Mouse (Mus musculus) T-helper 17 cell (primary cell): Measurements from ENCODE around the gene Ino80d.

Source experiments
- in situ Hi-C, 2 experiments: fragments of 300-600 bp; cut with MboI, MseI; formaldehyde crosslinking; loops; 1 replicate in 1 of 2; 2 replicates in 1 of 2; pipeline ENCODE4 v1.15.1; 2025; ENCODE audit warnings: high pct_unique_total_duplicates in 2 of 2

The Ino80d gene

DNA sequence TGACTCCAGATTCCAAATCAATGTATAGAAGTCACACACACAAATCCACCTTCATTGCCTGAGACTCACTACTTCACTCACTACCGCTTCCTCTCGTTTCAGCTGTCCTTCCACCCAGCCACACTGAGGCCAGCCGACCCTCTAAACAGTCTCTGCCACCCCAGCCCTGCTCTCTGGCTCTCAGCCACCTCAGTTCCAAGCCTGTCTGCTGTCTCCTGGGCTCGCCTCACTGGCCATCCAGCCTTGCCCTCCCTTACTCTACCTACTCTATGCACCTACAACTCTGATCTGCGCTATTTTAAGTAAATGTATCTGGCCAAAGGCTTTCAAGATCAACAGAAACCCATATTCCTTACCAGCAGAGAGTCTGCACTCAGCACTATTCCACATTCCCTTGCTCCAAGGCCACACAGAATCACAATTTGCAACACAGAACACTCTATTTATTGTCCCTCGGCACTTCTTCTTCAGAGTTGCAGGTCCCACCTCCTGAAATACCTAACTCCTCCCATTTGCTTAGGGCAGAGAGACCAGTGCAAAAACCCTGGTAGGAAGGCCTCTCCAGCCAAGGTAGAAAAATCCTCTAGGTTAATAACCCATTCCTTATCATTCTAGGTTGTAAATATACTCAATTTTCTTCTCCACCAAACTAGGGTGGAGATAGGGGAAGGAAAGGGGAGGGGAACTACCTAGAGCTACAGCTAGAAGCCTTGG is 6.7 kb downstream of the Ino80d start:
- in situ Hi-C loops = no loop called here

DNA sequence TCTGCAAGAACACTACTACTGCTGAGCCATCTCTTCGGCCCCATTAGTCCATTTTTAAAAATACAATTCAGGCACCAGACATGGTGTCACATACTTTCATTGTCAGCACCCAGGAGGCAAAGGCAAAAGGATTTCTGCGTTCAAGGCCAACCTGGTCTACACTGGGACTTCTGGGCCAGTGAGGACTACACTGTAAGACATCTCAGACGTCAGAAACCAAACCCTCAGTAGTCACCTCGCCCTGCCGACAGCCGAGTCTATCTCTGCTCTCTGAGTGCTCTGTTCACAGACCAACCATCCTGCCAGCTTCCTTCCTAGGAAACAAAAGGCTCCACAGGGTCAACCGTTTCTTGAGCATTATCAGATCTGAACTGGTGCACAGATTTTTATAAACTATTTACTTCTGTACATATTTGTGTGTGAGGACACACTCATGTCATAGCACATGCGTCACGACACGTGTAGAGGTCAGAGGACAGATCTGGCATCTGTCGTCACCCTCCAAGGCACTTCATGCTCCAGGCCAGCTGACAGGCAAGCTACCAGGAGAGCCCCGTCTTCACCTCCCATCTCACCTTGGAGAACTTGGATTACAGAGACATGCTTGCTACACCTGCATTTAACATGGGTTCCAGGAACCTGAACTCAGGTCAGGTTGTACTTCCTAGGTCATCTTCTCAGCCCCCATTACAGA is 11.6 kb downstream of the Ino80d start:
- in situ Hi-C loops = no loop called here

DNA sequence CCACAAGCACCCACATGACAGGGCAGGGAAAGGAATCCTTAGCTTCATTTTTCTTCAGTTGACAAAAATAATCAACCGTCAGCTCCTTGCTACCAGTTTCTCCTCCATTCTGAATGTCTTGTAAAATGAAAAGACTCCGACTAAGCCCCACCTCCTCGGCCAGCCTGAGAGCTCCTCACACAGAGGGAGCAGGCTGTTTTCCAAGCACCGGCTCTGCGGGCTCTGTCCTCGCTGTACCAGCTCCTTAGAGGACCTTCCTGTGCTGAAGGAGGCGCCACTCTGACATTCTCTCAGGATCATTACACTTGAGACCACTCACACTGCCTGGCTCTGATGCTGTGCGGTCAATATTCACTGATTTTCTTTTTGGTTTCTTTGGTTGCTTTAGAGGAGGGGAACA is 14.3 kb downstream of the Ino80d start:
- in situ Hi-C loops = no loop called here

DNA sequence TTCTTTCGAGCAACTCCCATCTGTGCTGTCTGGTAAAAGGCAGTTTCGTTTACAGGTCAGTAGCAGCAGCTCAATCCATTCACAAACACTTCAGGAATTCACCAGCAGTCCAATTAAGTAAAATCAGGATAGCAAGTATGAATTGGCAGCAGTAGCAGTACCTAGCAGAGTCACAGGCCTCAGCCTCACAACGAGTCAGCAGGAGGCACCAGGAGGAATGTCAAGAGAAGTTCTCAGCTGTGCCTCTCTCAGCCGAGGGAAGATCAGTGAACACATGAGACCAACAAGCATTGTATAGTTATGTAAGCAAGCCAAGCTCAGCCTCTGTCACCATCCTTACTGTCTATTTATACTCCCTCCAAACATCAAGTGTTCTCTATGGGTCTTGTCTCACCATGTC is 15.6 kb downstream of the Ino80d start:
- in situ Hi-C loops = no loop called here

DNA sequence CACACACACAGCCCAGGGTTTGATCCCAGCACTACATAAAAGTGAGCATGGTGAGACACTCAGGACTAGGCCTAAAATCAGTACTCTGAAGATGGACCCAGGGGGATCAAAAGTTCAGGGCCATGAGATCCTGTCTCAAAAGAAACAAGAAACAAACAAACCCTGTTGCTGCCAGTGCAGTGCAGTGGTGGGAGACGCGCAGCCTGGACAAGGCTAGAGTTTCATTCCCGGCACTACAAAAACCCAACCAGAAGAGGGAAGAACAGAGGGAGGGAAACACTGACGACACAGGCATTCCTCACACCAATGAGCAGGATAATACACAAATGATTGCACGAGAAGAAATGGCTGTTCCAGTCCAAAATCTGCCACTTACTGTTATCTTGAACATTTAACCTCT is 18.4 kb downstream of the Ino80d start:
- in situ Hi-C loops = no loop called here

DNA sequence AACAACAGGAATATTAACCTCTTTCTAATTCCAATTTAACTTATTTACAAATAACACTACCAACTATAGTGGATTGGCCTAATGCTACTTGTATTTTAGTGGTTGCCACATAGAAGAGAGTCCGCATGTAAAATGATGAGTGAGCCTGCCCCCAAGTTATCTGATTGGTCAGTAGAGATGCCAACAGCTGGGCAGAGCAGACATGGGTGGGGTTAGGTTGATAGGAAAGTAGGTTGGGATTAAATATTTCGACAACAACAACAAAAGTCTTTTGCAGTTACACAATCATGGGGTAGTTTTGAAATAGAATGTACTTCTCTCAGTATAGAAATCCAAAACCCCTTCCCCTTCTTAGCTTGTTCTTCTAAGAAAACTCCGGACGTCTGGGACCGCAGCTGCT is 24.7 kb downstream of the Ino80d start:
- in situ Hi-C loops = no loop called here

DNA sequence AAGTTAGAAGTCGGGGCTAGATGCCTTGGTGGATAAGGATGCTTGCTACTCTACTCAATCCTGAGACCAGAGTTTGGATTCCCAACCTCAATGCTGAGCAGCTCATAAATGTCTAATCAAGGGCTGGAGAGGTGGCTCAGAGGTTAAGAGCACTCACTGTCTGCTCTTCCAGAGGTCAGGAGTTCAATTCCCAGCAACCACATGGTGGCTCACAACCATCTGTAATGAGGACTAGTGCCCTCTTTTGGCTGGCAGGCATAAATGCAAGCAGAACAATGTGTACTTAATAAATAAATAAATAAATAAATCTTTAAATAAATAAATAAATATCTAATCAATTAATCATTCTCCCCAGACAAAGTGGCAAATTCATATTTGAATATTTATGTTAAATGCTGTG is 25.9 kb downstream of the Ino80d start:
- in situ Hi-C loops = no loop called here

DNA sequence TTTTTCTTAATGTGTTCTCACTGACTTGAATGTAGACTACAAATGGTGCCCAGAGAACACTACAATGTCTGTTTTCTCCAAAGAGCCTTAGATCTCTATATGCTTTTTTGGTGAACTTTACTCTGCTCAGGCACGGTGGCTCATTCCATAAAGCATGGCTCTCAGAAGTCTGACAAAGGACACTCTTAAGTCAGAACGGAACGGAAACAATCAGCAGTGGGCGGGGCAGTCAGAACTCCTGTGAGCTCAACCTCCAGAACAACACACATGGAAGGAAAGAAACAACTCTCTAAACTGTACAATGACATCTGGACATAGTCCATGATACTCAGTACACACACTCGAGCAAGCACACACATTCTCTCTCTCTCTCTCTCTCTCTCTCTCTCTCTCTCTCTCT is 34.2 kb downstream of the Ino80d start:
- in situ Hi-C loops = no loop called here

DNA sequence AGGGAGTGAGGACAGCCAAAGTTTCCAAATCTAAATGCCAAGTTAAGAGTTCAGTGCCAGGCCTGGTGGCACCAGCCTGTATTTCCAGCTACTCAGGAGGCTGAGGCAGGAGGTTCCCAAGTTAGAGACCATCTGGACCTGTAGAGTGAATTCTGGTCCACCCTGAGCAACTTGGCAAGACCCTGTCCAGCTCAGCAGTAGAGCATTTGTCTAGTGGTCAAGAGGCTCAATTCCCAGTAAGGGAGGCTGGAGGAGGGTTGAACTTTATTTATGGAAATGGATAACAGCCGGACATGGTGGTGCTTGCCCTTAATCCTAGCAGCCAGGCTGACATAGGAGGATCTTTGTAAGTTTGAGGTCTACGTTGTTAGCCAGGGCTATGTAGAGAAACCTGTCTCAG is 38.1 kb downstream of the Ino80d start:
- in situ Hi-C loops = no loop called here

DNA sequence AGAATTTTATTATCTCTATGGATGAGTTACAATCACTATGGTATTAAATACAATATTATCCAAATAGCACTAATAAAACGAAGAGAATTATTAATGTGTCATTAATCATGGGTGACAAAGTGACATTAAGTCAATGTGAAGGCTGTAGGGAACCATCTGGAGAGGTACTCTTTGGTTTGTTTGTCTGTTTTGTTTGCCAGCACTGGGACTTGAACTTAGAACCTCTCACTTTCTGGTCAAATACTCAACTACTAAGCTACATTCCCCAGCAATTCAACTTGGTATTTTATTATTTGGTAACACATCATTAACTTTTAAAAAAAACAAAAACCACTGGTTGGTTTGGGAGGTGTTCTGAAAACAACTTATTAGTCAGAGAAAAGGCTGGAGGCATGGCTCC is 43.1 kb downstream of the Ino80d start:
- in situ Hi-C loops = no loop called here

DNA sequence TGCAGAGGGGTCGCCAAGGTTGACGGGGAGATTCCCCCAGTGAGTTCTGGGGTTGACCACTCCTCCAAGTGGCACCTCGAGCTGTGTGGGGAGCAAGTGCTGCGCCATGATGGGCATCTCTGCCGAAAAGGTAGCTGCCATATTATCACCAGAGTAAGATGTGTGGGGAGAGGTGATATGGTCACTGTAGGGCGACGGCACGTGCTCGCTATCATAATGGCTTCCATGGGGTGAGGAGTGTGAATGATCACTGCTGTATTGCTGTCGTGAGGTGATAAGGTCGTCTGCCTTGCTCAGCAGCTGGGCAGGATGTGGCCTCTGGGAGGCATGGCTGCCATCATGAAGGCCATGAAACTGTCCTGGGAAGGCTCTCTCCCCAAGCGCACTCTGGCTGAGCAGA is 56.1 kb downstream of the Ino80d start:
- in situ Hi-C loops = no loop called here

DNA sequence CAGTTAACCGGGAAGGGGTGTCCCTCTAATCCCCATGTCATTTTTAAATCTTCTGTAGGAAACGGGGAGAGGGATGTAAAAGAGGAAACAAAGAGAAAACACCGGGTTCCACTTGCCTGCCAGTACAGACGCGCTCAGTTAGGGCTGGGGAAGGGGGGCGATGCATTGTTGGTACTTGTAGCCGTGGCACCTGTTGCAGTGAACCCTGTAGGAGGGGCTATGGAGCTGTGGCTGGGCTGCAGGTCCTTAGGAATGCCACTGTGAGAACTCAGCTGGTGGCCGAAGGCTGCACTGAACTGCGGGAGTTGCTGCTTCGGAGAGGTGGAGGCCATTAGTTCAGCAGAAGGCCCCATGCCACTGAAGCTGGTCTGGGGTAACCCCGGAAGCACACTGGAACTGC is 56.6 kb downstream of the Ino80d start:
- in situ Hi-C loops = no loop called here

DNA sequence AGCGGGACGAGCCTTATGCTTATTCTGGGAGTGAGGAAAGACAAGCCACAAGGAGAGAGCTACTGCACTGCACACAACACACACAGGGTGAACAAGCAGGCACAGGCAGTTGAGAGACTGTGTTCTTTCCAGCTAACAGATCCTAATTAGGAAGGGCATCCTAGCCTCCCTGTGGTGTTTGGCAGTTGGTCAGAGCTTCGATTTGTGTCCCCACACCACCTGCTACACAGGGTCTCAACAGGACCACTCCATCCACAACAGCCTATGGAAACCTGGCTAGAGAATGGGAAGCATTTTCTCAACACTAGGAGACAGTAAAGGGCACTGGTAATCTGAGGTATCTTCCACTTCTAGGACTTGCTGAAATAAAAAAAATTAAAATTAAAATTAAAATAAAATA is 57.1 kb downstream of the Ino80d start:
- in situ Hi-C loops = no loop called here

DNA sequence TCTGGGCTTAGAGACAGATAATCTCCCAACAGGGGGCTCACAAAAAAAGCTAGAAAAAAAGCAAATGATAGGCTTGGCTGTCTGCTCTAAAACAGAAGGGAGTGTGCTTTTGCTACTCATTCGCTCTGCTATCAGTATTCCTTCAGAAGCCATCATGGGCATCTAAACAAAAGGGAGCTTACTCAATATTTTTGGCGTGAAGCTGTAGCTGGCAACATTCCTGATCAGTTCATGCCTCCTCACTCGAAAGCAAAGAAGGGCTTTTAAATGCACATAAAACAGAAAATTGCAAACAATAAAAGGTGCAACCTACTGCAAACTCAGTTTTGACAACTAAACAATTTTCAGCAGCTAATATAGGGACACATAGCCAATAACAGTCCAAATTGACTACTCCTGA is 59.1 kb downstream of the Ino80d start:
- in situ Hi-C loops = no loop called here

DNA sequence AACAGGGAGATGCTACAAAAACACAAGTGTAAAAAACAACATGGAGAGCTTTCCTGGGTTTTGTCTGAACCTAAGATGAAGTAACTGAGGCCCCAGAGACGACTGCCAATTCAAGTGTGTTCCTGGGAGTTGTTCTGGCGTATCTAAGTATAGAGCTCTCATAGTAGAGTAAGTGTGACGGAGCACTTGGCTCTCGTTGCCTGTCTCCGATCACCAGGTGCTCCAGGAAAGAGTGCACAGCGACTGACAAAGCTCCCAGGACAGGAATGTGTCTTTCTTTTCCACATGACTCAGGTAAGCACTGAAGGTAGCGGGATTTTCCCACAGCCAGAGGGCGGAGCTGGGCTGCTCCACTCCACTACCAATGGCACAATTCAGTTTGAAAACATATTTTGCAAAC is 63.6 kb downstream of the Ino80d start:
- in situ Hi-C loops = no loop called here

DNA sequence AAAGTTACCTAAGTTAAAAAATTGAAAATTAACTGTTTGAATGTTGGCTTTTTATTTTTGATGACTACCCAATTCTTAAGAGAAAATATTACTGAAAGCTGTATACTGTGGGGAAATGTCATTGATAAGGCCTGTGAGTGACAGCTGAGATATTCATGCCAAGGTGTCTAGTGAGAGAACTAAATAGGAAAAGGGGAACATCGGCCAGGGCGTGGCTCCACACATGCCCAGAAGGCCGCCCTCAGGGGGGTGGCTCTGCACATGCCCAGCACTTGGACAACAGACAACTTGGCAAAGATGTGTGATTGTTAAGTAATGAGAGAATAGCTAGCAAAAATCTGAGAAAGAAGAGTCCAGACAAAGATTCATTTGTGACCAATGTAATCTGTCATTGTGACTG is 64.5 kb downstream of the Ino80d start:
- in situ Hi-C loops = no loop called here

DNA sequence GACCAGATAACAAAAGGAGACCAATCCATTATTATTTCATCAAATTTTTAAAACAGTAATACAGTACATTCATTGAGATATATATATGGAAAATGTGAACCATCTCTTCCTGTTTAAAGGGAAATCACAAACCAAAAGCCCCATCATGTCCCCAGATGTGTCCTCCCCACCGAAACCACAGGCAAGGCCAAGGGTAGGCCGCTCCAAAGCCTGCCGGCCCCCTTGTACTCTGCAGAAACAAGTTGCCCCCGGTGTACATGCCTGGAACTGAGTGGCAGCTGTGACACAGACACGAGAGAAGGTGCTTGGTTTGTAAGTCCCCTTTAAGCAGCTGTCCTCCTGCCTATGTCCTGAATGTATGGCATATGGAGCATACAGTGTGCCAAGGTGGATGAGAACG is 66.5 kb downstream of the Ino80d start:
- in situ Hi-C loops = no loop called here

DNA sequence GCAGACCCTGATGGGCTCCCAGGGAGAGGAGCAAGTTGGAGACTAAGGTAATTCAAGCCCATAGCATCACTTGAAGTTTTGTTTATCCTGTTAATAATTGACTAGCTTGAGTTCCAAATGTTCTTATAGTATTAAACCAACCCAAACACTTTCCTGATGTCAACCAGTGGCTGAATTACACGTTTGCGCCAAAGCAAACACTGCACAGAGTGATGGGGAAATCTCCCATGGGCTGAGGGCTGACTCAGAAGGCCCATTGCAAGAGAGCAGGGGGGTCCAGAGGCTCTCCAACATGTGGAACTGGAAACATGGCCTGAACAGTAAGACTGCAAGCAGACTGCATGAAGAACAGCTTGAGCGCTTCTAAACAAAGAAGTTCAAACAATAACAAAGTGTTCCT is 81.5 kb downstream of the Ino80d start:
- in situ Hi-C loops = no loop called here

DNA sequence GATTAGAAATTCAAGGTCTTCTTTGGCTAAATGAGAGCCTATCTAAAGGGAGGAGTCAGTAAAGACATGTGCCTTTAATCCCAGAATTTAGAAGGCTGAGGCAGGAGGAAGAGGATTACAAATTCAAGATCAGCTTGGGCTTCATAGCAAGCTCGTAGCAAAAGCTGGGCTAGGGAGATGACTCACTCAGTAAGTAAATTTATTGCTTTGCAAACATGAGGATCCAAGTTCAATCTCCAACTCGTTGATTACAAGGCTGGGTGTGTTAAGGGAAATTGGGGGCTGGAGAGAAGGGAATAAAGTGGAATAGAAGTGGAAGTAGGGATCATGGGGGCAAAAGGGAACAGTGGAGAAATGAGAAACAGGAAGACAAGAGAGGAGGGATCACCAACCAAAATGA is 94.6 kb downstream of the Ino80d start:
- in situ Hi-C loops = no loop called here

DNA sequence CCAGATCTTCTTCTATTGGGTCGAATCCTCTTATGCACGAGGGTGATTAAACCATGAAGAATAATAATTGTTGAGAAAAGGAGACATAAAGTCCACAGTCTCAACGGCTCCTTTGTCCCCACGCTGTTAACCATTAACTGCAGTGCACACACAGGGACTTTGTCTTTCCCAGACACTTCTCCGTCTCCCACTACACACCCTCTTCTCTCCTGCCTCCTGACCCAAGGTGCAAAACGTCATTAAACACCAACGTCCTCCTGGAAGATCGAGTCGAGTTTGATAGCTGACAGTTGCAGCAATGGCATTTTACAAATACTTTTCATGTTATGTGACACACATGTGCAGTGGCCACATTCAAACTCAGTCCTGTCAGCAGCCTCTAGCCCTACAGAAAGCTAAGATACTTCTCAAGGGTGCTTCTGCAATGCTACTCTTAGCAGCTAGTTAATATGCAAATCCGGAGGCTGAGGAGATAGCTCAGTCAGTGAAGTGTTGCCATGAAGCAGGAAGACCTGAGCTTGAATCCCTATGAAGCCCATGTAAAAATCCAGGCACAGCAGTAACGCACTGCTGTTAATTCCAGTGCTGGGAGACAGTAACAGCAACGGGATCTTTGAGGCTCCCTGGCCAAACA is 109.3 kb downstream of the Ino80d start:
- in situ Hi-C loops = no loop called here

DNA sequence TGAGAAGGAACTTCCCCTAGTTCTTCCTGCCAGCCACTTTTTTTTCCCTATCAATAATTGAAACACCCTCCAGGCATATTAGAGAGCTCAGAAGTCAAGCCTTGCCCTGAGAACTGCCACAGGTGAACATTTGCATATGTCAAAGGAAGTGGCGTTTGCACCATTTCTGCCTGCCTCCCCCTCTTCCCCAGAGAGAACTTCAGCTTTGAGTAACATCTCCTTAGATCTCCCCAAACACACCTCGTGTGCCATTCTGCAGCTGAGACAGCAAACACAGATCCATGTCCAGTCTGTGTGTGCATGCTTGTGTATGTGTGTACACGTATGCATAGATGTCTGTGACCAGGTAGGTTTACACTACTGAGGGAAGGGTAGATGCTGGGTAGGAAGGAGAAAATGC is 112.6 kb downstream of the Ino80d start:
- in situ Hi-C loops = no loop called here

DNA sequence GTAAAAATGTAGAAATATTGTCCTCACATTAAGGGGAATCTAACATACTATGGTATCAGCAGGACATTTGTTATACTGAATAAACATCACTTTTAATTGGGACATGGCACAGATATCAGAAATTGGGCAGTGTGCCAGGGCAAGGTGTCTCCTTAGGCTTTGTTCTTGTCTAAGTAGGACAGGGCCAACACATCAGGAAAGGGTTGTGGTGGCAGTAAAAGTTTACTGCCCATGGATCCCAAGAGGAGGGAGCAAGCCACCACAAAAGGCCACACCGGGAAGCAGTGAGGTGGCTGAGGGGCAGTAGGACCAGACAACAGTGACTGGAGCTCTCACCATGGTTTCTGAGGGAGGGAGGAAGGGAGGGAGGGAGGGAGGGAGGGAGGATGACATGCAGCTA is 121.1 kb downstream of the Ino80d start:
- in situ Hi-C loops = no loop called here

DNA sequence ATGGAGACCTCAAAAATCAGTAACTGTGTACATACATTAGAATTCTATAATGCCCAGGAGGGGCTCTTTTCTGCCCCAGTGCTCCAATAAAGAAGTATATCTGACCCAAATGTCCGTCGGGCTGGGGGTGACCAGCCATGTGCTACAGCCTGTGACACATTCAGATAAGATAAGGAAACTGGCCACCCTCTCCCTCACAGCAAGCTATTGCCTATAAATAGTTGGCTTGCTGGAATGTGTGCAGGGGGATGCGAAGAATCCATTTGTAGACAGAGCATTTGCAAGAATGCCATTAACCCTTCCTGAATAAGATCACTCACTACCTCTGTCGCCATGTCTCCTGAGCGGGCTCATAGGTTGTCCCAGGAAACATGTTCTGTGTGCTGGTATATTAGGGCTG is 121.8 kb downstream of the Ino80d start:
- in situ Hi-C loops = no loop called here
